Mouse (Mus musculus) MEL (cell line): ENCODE results near the gene Dclk3. TPM values are rescaled to one million over a fixed set of nuclear protein-coding genes. Genes with fewer than 3 reads are reported as not detected.

Source experiments
- DNase-seq: peaks from one replicate; pipeline ENCODE4 v3.0.0; 2011; ENCODE audit warnings: low read depth, low spot score
- H3K27ac ChIP-seq: 2 replicates; pipeline ENCODE4 v1.5.1; 2012; ENCODE audit warnings: low read depth, mild to moderate bottlenecking, control low read depth, low read length, moderate library complexity; ENCODE audit not compliant: control insufficient read depth
- H3K27me3 ChIP-seq, 2 experiments: fragments of 150-350 bp in 1 of 2; sonication (generic) in 1 of 2; 2 replicates each; pipeline ENCODE4 v1.6.1; 2012; ENCODE audit warnings: low read length in 2 of 2, mild to moderate bottlenecking in 2 of 2, improper control_type of control experiment in 1 of 2, moderate library complexity in 1 of 2; ENCODE audit not compliant: insufficient read depth in 2 of 2, control insufficient read depth in 1 of 2
- H3K36me3 ChIP-seq, 2 experiments: 2 replicates each; pipeline ENCODE4 v1.6.1; 2012 to 2014; ENCODE audit warnings: low read length in 2 of 2, improper control_type of control experiment in 1 of 2, inconsistent platforms in 1 of 2, mild to moderate bottlenecking in 1 of 2; ENCODE audit not compliant: insufficient read depth in 2 of 2, control insufficient read depth in 1 of 2
- H3K4me1 ChIP-seq, 2 experiments: fragments of 150-350 bp in 1 of 2; sonication (generic) in 1 of 2; 2 replicates each; pipeline ENCODE4 v1.6.1; 2012; ENCODE audit warnings: low read length in 2 of 2, improper control_type of control experiment in 1 of 2, mild to moderate bottlenecking in 1 of 2; ENCODE audit not compliant: insufficient read depth in 2 of 2, control insufficient read depth in 1 of 2
- H3K4me3 ChIP-seq, 2 experiments: fragments of 150-350 bp in 1 of 2; sonication (generic) in 1 of 2; 2 replicates each; pipeline ENCODE4 v1.5.1; 2012; ENCODE audit warnings: low read depth in 2 of 2, low read length in 2 of 2, mild to moderate bottlenecking in 2 of 2, moderate library complexity in 2 of 2, control low read depth in 1 of 2, improper control_type of control experiment in 1 of 2; ENCODE audit not compliant: control insufficient read depth in 1 of 2, insufficient read depth in 1 of 2
- H3K79me2 ChIP-seq: 2 replicates; pipeline ENCODE4 v1.6.1; 2012; ENCODE audit warnings: mild to moderate bottlenecking, low read length, moderate library complexity; ENCODE audit not compliant: control insufficient read depth, poor library complexity, insufficient read depth
- H3K9ac ChIP-seq: 2 replicates; pipeline ENCODE4 v1.6.1; 2012; ENCODE audit warnings: low read depth, mild to moderate bottlenecking, control low read depth, low read length, moderate library complexity; ENCODE audit not compliant: control insufficient read depth, poor library complexity, severe bottlenecking
- H3K9me3 ChIP-seq: fragments of 150-350 bp; sonication (generic); replicated peaks from 2 replicates; pipeline ENCODE4 v1.6.1; 2012; ENCODE audit warnings: mild to moderate bottlenecking, low read length, improper control_type of control experiment, moderate library complexity; ENCODE audit not compliant: insufficient read depth
- BHLHE40 ChIP-seq: IDR thresholded peaks from 2 replicates; pipeline ENCODE4 v1.6.1; 2012; ENCODE audit warnings: low read depth, mild to moderate bottlenecking, inconsistent platforms, low read length, improper control_type of control experiment, borderline replicate concordance
- E2F4 ChIP-seq: IDR thresholded peaks from 2 replicates; pipeline ENCODE4 v1.6.1; 2011; ENCODE audit warnings: low read depth, low read length, improper control_type of control experiment, borderline replicate concordance
- ETS1 ChIP-seq: IDR thresholded peaks from 2 replicates; pipeline ENCODE4 v1.6.1; 2012; ENCODE audit warnings: low read depth, mild to moderate bottlenecking, inconsistent platforms, low read length, improper control_type of control experiment, moderate library complexity
- JUND ChIP-seq: IDR thresholded peaks from 2 replicates; pipeline ENCODE4 v1.6.1; 2011; ENCODE audit warnings: low read depth, mild to moderate bottlenecking, improper control_type of control experiment, low read length
- KAT2A ChIP-seq: conservative IDR thresholded peaks from 2 replicates; pipeline ENCODE4 v1.6.1; 2012; ENCODE audit warnings: low read depth, low read length, improper control_type of control experiment, inconsistent platforms
- MAX ChIP-seq: IDR thresholded peaks from 2 replicates; pipeline ENCODE4 v1.6.1; 2011; ENCODE audit warnings: low read length, improper control_type of control experiment
- MEF2A ChIP-seq: IDR thresholded peaks from 2 replicates; pipeline ENCODE4 v1.6.1; 2014; ENCODE audit warnings: low read depth, mild to moderate bottlenecking, inconsistent platforms, low read length, improper control_type of control experiment; ENCODE audit not compliant: poor library complexity, insufficient replicate concordance, severe bottlenecking; ENCODE audit errors: extremely low read depth
- MYC ChIP-seq: IDR thresholded peaks from 2 replicates; pipeline ENCODE4 v1.6.1; 2011; ENCODE audit warnings: low read depth, mild to moderate bottlenecking, low read length, improper control_type of control experiment, moderate library complexity
- NELFE ChIP-seq: IDR thresholded peaks from 2 replicates; pipeline ENCODE4 v1.6.1; 2011; ENCODE audit warnings: low read depth, low read length, improper control_type of control experiment
- NRF1 ChIP-seq: IDR thresholded peaks from 2 replicates; pipeline ENCODE4 v1.6.1; 2014; ENCODE audit warnings: low read depth, mild to moderate bottlenecking, inconsistent platforms, low read length, improper control_type of control experiment, moderate library complexity; ENCODE audit not compliant: poor library complexity, insufficient read depth, severe bottlenecking
- RAD21 ChIP-seq: IDR thresholded peaks from 2 replicates; pipeline ENCODE4 v1.6.1; 2011; ENCODE audit warnings: mild to moderate bottlenecking, low read depth, low read length, improper control_type of control experiment
- SMC3 ChIP-seq: IDR thresholded peaks from 2 replicates; pipeline ENCODE4 v1.6.1; 2011; ENCODE audit warnings: low read depth, low read length, improper control_type of control experiment
- UBTF ChIP-seq: IDR thresholded peaks from 2 replicates; pipeline ENCODE4 v1.6.1; 2012; ENCODE audit warnings: low read depth, mild to moderate bottlenecking, inconsistent platforms, low read length, improper control_type of control experiment, moderate library complexity, borderline replicate concordance; ENCODE audit not compliant: insufficient read depth
- USF1 ChIP-seq: IDR thresholded peaks from 2 replicates; pipeline ENCODE4 v1.6.1; 2014; ENCODE audit warnings: low read depth, mild to moderate bottlenecking, inconsistent platforms, low read length, improper control_type of control experiment, moderate library complexity
- USF2 ChIP-seq, 2 experiments: IDR thresholded peaks; 2 replicates each; pipeline ENCODE4 v1.6.1; 2011 to 2012; ENCODE audit warnings: improper control_type of control experiment in 2 of 2, low read length in 2 of 2, borderline replicate concordance in 1 of 2, inconsistent platforms in 1 of 2, low read depth in 1 of 2, mild to moderate bottlenecking in 1 of 2; ENCODE audit not compliant: insufficient read depth in 1 of 2
- ZC3H11A ChIP-seq: IDR thresholded peaks from 2 replicates; pipeline ENCODE4 v1.6.1; 2012; ENCODE audit warnings: low read depth, mild to moderate bottlenecking, inconsistent platforms, low read length, improper control_type of control experiment
- ZKSCAN1 ChIP-seq: IDR thresholded peaks from 2 replicates; pipeline ENCODE4 v1.6.1; 2012; ENCODE audit warnings: low read depth, mild to moderate bottlenecking, inconsistent platforms, low read length, improper control_type of control experiment, moderate library complexity
- ZMIZ1 ChIP-seq: IDR thresholded peaks from 2 replicates; pipeline ENCODE4 v1.6.1; 2012; ENCODE audit warnings: low read depth, mild to moderate bottlenecking, inconsistent platforms, low read length, improper control_type of control experiment, moderate library complexity
- polyA plus RNA-seq, 2 experiments: library from polyadenylated mRNA; stranded (reverse) in 1 of 2; unstranded in 1 of 2; fragments of >175 nt in 1 of 2; fragments of >200 nt in 1 of 2; gene quantifications; 2 replicates each; pipeline versions ENCODE4 v1.2.1 to v1.2.4; 2012; ENCODE audit warnings: low replicate concordance in 2 of 2, low read depth in 1 of 2; ENCODE audit not compliant: insufficient read length in 2 of 2, insufficient read depth in 1 of 2, missing spikeins in 1 of 2
- total RNA-seq: library from RNA; depleted of rRNA; stranded (reverse); fragments of 300-350 nt; gene quantifications from 2 replicates; pipeline ENCODE4 v1.2.3, GENCODE M21; 2012

The Dclk3 gene
- total and polyA plus RNA-seq, 3 experiments, result not detected

DNA sequence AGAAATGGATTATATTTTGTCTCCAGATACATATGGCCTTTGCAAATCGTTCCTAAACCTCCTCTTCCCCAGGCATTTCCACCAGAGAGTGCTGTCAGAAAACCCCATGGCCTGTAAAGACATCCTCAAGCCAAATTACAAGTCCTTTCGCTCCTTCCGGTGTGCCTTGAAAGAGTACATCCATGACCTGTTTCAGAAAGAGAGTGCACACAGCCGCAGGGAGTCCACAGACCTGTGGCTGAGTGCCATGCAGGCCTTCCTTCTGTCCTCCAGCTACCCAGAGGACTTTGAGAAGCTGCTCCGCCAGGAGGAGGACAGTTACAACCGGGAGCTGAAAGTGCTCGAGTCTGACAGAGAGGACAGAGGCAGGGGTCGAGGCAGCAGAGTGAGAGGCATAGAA lies 47.8 kb upstream of the Dclk3 start:
- no peaks in the 10 kb centered on the region for H3K9me3 ChIP-seq
- DNase-seq, result no peak
- H3K9ac ChIP-seq, result no peak overlapping the region
- no peak overlapping the region for H3K4me3 ChIP-seq
- no peak overlapping the region for H3K27ac ChIP-seq
- TF ChIP-seq NRF1 (no peak), USF1 (no peak), ETS1 (no peak), UBTF (no peak), ZMIZ1 (no peak), ZC3H11A (no peak)
- no peaks in the 10 kb centered on the region for H3K27me3 ChIP-seq
- no peaks in the 10 kb centered on the region for H3K4me1 ChIP-seq
- no peaks in the 10 kb centered on the region for H3K36me3 ChIP-seq
- no peaks in the 10 kb centered on the region for H3K79me2 ChIP-seq

DNA sequence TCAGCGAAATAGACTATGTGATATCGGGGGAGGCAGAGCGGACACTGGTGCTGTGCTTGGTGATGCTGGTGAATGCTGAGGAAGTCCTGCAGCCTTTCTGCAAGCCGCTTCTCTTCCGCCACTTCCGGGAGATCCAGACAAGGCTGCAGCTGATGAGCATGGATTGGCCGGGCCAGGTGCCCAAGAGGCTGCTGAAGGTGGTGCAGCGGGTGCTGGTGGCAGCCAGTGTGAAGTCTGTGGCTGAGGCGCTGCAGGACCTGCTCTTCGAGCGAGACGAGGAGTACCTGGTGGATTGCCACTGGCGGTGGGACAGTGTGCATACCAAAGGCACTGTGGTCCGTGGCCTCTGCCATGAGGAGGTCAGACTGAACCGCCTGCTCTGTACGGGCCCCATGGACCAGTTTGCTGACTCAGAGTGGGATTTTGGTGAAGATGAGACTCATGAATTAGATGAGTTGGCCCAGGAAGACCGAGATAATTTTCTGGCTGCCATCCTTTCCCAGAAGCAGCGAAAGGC lies 46.9 kb upstream of the Dclk3 start:
- H3K9me3 ChIP-seq, result no peaks in the 10 kb centered on the region
- no peak for DNase-seq
- TF ChIP-seq MYC (no peak), RAD21 (no peak), SMC3 (no peak), E2F4 (no peak), NRF1 (no peak), JUND (no peak), ZKSCAN1 (no peak), NELFE (no peak), USF2 (IDR thresholded peaks at IDR 0.05; ENCODE audit: borderline replicate concordance in 1 of 2, insufficient read depth in 1 of 2, low read depth in 1 of 2, low read length in 2 of 2) (no peak)
- TF ChIP-seq, all 39 proteins: peak for 0
- Histone ChIP-seq H3K27ac (no peak overlapping the region), H3K27me3 (no peaks in the 10 kb centered on the region), H3K36me3 (no peaks in the 10 kb centered on the region), H3K4me3 (no peak overlapping the region), H3K4me1 (no peaks in the 10 kb centered on the region), H3K79me2 (no peaks in the 10 kb centered on the region), H3K9ac (no peak overlapping the region)

DNA sequence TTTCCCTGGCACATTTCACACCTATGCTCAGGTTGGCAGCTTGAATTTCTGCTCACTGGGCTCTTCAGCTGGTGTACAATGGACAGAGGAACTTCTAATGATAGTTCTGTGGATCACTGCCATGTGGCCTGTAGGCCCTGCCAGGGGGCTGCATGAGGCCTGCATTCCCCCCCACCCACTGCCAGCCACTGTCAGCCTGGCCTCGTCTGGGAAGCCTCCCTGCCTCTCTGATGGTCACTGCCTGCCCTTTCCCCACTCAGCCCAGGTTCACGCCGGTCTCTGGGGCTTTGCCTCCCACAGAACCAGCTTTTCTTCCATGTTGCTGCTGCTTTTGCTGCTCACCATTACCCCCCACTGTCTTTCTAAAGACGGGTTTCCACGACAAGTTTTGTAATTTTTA lies 43.6 kb upstream of the Dclk3 start:
- Histone ChIP-seq H3K9me3 (no peaks in the 10 kb centered on the region), H3K4me3 (no peak overlapping the region), H3K36me3 (no peaks in the 10 kb centered on the region), H3K4me1 (no peaks in the 10 kb centered on the region), H3K27me3 (no peaks in the 10 kb centered on the region)
- TF ChIP-seq MEF2A (no peak), USF1 (no peak), BHLHE40 (no peak), KAT2A (no peak), MAX (no peak)
- TF ChIP-seq, all 39 proteins: peak for 0
- DNase-seq, result no peak
- no peak overlapping the region for H3K27ac ChIP-seq
- no peak overlapping the region for H3K9ac ChIP-seq
- no peaks in the 10 kb centered on the region for H3K79me2 ChIP-seq
